Mouse (Mus musculus) skeletal muscle tissue, postnatal 0 days (tissue): ENCODE results near the gene Plekhh1. TPM values are rescaled to one million over a fixed set of nuclear protein-coding genes. Genes with fewer than 3 reads are reported as not detected.

Experiments
- polyA plus RNA-seq: library from polyadenylated mRNA; unstranded; fragments of >200 nt; fragmentation: Nextera tagmentation; extraction: Ambion mirVana; gene quantifications from 2 replicates; pipeline ENCODE4 v1.2.1, GENCODE M21; 2015

Gene Plekhh1
- polyA plus RNA-seq, result 0.42 and 0.54 TPM in 2 replicates

GRCm38 (mm10) chr12:79028911-79029861 lies at the start of gene Plekhh1:
Gene Plekhh1, plus strand, starts transcription at chr12:79029163.

GRCm38 (mm10) chr12:79007126-79007753 lies 21.7 kb upstream of the Plekhh1 start, which contains the start of gene Tmem229b:
Gene Tmem229b, minus strand, starts transcription at chr12:79007627.

GRCm38 (mm10) chr12:79089182-79089812 lies 60.3 kb downstream of the Plekhh1 start, which contains the start of gene Pigh:
Gene Pigh, minus strand, starts transcription at chr12:79089651.

GRCm38 (mm10) chr12:79130299-79131177 lies 101.6 kb downstream of the Plekhh1 start, which contains the start of gene Arg2:
Gene Arg2, plus strand, starts transcription at chr12:79130777.

Other genes starting within 250 kb of the Plekhh1 start
- 59.2 and 59.4 TPM in 2 replicates for gene Atp6v1d, start 167.5 kb upstream of the Plekhh1 start, polyA plus RNA-seq
- gene Eif2s1, start 167.3 kb upstream of the Plekhh1 start, polyA plus RNA-seq, result 76.6 and 80.7 TPM in 2 replicates
- 0.21 and 0.95 TPM in 2 replicates for gene Plek2, start 122.2 kb upstream of the Plekhh1 start, polyA plus RNA-seq
- gene Tmem229b, start 21.5 kb upstream of the Plekhh1 start, polyA plus RNA-seq, result 2.5 and 3.5 TPM in 2 replicates
- gene Pigh, start 60.5 kb downstream of the Plekhh1 start, polyA plus RNA-seq, result 5.1 and 7.2 TPM in 2 replicates
- not detected in 2 replicates for gene Arg2, start 101.6 kb downstream of the Plekhh1 start, polyA plus RNA-seq
- 65.0 and 72.1 TPM in 2 replicates for gene Vti1b, start 143.5 kb downstream of the Plekhh1 start, polyA plus RNA-seq
- 5.9 and 6.8 TPM in 2 replicates for gene Rdh11, start 163.1 kb downstream of the Plekhh1 start, polyA plus RNA-seq
- 0.76 and 2.2 TPM in 2 replicates for gene Rdh12, start 179.8 kb downstream of the Plekhh1 start, polyA plus RNA-seq